Mouse (Mus musculus) c-Kit-positive CD71-negative TER-119-negative erythroid progenitor cells, embryonic 14.5 days (primary cell): ENCODE results near the gene Crabp2.

ENCODE experiments used
- DNase-seq: peaks from one replicate; pipeline ENCODE4 v3.0.0-alpha.2; 2013; ENCODE audit warnings: low read depth

The Crabp2 gene

DNA sequence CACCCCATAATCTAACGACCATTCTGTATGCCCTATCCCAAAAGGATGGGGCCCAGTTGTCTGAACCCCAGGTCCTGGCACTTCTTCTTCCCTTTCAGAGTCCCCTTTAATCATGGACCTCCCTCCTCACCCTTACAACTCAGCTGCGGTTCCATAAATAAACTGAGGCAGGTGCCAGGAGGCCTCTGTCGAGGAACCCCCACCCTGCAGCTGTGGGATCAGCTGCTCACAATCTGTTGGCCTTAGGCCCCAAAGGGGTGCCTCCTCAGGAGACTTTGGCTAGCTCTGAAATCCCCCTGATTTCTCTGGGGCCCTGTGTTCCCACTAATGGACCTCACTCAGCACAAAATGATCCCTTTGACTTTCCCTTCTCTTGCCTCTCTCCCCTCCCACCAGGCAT lies 35.6 kb downstream of the Crabp2 start:
- no peak for DNase-seq

DNA sequence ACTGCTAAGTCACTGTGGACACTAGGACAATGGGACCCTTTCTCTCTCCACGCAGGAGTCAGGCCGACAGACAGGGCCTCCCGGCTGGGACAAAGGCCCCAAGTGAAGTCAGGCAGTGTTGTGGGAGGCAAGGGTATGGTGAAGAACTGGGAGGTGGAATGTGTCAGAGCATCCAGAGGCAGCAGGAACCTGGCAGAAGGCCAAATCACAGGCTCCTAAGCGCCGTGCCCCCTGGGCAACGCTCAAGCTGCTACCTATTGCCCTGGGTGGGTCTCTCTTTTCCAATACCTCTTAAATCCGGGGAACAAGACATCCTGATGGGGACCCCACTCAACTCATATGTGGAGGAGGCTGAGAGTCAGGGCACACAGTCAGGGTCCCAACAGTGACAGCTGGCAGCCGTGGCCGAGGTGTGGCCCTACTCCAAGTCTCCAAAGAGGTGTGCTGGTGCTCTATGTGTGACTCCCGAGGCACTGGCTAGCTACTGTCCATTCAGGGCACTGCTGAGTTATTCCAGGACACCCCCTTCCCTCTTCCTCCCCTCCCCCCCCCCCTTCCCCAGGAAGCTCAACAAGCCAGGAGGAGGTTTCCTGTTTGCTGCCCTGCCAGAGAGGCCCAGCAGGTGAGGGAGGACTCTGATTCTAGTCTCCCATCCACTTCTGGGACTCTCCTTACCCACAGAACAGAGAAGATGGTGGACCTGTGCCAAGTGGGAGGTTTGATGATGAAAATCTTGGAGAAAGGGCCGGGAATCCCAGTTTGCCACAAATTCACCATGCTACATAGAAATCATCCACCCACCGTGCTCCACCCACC lies 37.2 kb downstream of the Crabp2 start:
- DNase-seq = no peak

DNA sequence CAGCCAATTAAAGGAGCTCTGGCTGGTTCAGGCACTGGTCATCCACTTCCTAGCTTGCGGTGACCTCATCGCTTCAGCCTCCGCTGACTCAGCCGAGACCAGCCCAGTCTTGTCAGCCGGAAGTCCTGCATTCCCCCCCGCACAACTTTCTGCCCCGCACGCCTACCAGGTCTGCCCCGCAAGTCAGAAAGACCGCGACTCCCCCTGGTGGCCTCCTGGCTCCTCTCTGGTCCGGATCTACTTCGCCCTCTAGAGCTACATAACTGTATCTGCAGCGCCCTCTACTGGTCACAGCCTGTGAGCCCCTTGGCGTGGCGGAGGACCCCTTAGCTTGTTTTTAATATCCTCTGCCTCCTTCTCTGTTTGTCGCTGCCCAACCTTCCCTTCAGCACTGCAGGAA lies 38.4 kb downstream of the Crabp2 start:
- DNase-seq = peak; percentile 98

DNA sequence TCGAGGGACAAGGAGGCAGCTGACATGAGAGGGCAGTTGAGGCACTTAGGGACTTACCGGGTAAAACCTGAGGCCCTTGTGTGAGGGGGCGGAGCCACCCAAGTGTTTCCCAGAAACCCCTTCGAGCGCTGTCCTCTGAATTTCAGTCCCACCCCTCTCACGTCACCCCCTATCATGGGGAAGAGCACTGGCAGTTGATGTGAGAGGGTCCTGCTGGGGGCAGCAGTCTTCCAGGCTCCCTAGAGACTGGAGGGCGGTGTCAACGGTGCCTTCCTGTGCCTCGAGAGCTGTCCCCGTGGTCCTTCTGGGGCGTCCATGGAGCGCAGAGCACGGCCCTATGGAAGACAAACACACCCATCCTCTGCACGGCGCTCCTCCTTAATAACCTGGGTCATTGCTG lies 39.2 kb downstream of the Crabp2 start:
- peak; percentile 66 for DNase-seq

DNA sequence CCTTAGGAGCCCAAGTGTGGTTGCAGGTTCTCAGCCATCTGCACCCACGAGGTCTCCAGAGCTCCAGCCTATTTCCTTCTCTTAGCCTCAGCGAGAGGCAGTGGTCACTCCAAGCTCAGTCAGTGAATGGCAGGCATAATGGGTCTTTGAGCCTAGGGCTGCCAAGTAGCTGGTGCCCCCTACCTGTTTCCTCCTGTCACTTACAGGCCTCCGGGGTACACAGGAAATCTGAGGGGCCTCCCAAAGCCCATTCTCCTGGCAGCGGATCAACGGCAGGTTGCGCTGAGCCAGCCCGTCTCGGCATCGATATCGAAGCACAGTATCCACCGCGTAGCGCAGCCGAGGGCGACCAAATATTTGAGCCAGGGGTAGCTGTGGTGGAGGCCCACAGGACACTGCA lies 39.6 kb downstream of the Crabp2 start:
- DNase-seq = no peak

DNA sequence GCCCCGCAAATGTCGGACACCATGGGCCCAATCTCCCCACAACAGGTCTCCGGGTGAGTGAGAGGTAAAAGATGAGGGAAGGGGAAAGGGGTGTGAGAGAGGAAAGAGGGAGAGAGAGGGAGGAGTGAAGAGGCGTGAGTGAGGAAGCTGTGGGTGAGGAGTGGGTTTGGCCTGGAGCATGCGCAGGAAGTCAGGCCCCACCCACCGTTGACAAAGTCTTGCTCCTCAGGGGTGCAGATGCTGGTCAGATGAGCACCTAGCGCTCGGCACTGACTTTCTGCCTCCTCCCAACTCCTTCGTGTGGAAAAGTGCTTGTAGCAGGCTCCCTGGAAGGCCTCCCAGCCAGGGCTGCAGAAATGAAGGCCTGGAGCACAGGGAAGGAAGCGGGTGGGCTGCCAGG lies 41.5 kb downstream of the Crabp2 start:
- DNase-seq = no peak

DNA sequence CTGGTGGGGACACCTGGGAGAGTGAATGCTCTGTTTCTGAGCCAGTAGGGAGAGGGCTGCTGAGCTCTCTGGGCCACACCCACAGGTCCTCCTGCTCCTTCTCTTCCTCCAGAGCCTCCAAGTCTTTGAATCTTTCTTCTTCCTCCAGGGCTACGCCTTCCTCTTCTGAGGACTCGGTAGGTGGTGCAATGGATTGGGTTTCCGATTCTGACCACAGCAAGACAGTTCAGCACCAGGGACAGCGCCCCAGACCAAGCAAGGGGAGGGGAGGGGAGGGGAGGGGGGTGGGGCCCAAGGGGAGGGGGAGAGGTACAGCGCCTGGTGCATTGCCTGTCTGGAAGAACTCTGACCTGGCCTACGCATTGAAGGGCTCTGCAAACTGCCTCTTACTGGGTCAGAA lies 45.0 kb downstream of the Crabp2 start:
- peak; percentile 71 for DNase-seq

DNA sequence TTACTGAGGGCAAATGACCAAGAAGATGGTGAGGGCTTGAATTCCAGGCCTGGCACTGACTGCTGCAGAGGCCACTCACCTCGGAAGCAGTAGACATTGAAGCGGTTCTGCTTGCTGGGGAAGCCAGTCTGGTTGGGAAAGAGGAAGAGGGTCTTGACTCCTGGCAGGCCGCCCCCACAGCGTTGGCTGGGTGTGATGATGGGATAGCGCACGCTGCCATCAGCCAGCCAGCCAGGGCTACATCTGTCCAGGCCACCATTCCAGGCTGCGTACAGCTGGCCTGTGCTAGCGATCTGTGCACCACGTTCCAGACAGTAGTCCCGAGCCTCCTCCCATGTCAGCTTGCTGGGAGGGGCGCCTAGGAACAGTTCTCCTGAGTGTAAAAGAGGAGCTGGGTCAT lies 46.9 kb downstream of the Crabp2 start:
- DNase-seq = no peak

DNA sequence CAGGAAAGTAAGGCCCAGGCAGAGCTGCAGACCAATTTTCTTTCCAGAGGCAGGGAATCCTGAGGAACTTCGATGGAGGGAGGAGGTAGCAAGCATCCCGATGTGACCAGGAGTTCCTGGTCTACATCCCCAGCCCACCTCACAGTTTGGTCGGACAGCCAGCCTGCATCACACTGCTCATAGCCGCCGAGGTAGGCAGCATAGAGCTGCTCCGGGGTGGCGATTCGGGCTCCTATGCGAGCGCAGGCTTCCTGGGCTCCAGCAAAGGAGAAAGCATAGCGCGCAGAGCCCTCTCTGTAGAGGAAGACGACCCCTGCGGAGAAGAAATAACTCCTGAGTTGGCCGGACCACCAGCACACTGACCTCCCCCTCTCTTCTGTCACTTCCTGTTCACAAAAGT lies 47.9 kb downstream of the Crabp2 start:
- no peak for DNase-seq

DNA sequence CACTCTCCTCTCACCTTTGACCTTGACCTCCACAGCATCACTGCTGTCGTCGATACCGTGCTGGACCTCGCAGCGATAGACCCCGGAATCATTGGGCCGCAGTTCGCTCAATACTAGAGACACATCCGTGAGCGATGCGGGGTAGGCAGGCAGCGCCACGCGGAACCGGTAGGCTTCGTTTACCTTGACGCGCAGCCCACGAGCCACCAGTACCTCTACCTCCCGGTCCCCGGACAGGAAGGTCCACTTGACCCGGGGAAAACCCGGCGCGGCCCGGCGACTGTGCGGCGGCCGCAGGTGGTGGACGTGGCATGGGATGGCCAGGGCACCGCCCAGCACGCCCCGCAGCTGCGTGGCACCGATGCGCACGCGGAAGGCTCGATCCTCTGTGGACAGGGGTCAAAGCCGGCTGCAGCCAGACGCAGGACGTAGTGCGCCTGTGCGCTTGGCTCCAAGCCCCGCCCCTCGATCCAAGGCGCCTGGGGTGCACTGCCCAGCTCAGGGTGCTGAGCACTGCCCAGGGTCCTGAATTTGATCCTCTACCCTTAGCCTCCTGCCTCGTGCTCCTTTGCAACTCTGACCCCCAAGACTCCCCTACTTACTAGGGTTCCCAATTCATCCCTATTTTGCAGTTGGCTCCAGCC lies 48.6 kb downstream of the Crabp2 start:
- DNase-seq = no peak

DNA sequence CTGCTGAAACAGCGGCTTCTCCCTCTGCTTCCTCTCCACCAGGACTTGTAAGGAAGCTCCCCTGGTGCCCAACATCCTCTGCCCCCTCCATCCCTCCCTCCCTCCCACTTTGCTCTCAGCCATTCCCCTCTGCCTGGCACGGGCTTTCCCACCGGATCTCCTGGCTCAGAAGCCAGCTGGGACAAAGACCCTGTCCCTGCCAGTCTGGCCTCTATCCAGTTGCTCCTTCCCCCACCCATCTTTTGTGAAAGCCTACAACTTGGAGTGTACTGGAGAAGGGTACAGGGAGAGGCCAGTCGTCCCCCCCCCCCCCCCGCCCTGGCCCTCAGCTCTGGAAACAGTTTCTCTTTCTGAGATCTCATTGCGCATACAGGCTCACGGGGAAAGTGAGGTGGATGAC lies 50.3 kb downstream of the Crabp2 start:
- no peak for DNase-seq

DNA sequence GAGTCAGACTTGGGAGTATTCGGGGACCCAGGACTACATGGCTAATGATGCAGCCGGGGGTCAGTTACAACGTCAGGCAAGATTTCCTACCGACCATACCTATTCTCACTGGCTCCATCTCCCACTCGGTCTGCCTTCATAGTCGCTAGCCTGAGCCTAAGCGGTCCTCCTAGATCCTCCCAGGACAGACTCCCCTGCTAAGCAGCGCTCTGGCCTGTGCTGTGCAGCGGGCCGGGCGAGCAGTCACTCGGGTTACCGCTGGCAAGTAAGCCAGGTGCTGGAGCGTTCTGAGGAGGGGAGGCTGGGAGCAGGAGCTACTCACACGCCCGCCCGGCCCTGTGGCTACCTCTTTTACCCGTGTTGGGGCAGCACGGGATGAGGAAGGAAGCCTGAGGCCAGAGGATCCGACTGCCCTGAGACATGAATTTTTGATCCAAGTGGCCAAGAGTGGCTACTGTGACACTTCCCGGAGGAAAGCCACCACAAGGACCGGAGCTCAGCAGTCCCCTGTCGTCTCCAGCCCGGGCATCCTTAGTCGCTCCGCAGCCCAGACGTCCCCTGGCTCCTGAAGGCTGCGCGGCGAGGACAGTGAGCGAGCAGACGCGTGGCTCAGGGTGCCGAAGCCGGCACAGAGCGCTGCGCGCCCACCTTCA lies 50.9 kb downstream of the Crabp2 start:
- DNase-seq = no peak

DNA sequence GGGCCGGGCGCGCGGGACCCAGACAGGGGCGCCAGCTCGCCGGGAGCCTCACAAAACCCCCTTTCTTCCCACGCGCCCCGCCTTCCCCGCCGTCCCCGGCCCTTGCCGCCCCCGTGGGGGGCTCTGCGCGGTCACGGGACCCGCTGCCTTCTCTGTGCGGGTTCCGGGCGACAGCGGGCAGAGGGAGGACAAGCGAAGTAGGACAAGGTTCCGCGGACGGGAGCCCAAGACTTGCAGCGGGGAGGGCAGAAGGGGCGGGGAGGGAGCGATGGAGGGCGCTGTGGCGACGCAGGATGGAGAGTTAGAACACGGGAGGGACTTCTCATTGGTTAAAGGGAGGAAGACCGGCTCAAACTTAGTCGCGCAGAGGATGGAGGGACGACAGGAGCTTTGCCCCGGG lies 51.7 kb downstream of the Crabp2 start, which contains the start of gene Bcan:
TSS of gene Bcan (minus strand) at position 50 of the 400 bp plus-strand sequence.
- no peak for DNase-seq

DNA sequence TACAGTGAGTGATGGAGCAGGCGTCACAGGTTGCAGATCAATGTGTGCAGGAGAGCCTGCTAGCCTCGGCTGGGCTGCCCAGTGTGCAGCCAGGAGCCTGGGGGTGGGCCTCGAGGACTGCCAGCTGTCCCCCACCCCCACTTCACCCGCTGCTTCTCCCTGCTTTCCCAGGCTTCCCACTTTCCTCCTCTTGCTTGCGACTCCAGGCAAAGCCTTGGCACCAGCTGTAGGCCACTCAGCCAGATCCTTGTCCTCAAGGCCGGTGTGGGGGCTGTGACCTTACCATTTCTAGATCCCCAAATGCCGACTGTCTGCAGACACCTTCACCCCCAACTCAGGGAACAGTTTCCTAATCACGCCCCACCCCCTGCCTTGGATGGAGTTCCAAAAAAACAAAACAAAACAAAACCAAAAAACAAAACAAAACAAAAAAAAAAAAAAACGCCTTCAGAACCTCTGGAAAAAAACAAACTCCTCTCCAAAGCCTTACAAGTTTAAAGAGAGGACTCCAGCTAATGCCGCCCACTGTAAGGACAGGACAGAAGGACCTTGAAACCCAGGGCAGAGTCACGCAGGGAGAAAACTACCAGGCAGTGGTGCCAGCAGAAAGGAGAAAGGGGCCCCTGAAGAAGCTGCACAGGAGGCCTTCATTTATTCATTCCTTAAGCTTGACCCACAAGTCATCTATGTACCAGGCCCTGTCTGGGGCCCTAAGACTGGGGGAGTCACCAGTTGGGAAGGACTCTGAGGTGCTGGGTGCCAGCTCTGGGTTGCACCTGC lies 52.5 kb downstream of the Crabp2 start:
- no peak for DNase-seq

DNA sequence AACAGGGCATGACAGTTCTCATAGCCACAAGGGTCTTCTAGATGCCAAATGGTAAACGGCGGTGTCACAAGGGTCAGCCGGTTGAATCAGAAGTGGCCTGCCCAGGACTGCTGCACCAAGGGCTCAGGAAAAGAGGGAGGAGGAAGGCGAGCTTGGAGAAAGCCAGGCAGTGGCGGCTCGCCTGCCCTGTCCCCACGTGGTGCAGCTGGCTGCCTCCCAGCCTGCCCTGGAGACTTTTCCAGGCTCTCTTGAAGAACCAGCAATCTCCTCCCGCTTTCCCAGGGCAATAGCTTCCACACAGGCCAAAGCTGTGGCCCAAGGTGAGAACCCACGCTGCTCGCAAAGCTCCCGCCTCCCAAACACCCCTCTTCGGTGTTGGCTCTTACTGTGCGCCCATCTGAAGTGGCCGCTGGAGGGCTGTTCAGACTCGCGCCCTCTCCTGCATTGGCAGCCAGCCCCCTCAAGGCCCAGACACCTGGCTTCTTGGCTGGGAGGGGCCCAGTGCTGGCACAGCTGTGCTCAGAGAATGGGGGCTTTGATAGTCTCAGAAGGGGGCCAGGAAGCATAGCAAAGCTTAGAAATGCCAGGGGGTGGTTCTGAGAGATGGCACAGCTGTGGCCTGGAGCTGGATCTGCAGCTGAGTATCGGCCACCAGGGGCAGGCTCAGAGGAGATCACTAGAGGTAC lies 54.0 kb downstream of the Crabp2 start:
- DNase-seq = no peak
